Mouse (Mus musculus) small intestine, adult 2 months (tissue): Measurements from ENCODE around the gene Gm17334.

Experiments
- CTCF ChIP-seq: fragments of 200-500 bp; IDR thresholded peaks from 2 replicates; pipeline ENCODE4 v1.5.1; 2012; ENCODE audit warnings: low read depth, mild to moderate bottlenecking, control low read depth, inconsistent platforms, low read length, moderate library complexity, mixed read lengths; ENCODE audit not compliant: insufficient replicate concordance, insufficient read length; ENCODE audit errors: extremely low read depth
- POLR2A ChIP-seq: fragments of 200-500 bp; IDR thresholded peaks from 2 replicates; pipeline ENCODE4 v1.6.1; 2012; ENCODE audit warnings: low read depth, mild to moderate bottlenecking, control low read depth, inconsistent platforms, low read length, moderate library complexity

DNA sequence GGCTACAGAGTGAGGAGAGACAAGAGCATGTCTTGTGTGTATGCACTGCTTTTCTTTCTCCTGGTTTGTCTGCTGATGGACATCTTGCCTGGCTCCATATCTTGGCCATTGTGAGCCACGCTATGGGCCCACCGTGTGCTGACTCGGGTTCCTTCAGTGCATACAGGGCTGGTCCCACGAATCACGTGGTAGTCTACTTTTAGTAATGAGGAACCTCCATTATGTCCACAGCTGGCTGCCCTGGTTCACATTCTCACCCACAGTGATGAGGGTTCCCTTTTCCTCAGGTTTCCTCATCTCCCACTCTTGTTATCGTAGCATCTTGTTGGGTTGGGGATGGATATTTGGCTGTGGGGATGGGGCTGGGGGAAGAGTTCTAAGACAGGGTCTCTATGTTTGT, 24.4 kb downstream of the Gm17334 start:
- TF ChIP-seq POLR2A: no peak
- no peak for TF ChIP-seq CTCF
